ENCODE assay signal across 24 mouse cellular contexts in genomic region chr17:46388200-46388599, GRCm38 (mm10). TPM values are rescaled to one million over a fixed set of nuclear protein-coding genes. Genes with fewer than 3 reads are reported as not detected.
DNase-seq lines count a peak whose midpoint lies in the region; ATAC-seq and TF ChIP-seq lines count a peak whose summit lies in the region.
"Had no signal": no experiment of that assay in that cellular context is flagged by ENCODE, and none has a peak within 500 bp of the region (broad histone marks: within the 10 kb centered on the region; RNA-seq: fewer than 3 reads in every experiment).

No protein-coding gene starts in this region.

- no peak overlapping the region for H3K9ac ChIP-seq in hindbrain, postnatal 0 days (replicated peaks; ENCODE audit: low read length)
- H3K9ac ChIP-seq: embryonic facial prominence, embryonic 13.5 days; forebrain, embryonic 15.5 days; intestine, embryonic 15.5 days; kidney, embryonic 15.5 days; liver, embryonic 13.5 days; lung, embryonic 15.5 days had no signal

- H3K4me2 ChIP-seq in hindbrain, postnatal 0 days (ENCODE audit: low read depth, low read length) = no peak overlapping the region
- H3K4me2 ChIP-seq: embryonic facial prominence, embryonic 13.5 days; forebrain, embryonic 15.5 days; intestine, embryonic 15.5 days; kidney, embryonic 15.5 days; liver, embryonic 13.5 days; lung, embryonic 15.5 days had no signal

- no peaks in the 10 kb centered on the region for H3K9me3 ChIP-seq in hindbrain, postnatal 0 days (ENCODE audit: low read length)
- H3K9me3 ChIP-seq: embryonic facial prominence, embryonic 13.5 days; forebrain, embryonic 15.5 days; hindbrain, embryonic 10.5 days; intestine, embryonic 15.5 days; kidney, embryonic 15.5 days; liver, embryonic 13.5 days; lung, embryonic 15.5 days had no signal

- WGBS in hindbrain, postnatal 0 days = 79% methylated on average over 3 of the region's 3 CpGs

- no peaks in the 10 kb centered on the region for H3K27me3 ChIP-seq in hindbrain, postnatal 0 days (ENCODE audit: insufficient read depth, low read length)
- H3K27me3 ChIP-seq: embryonic facial prominence, embryonic 13.5 days; forebrain, embryonic 15.5 days; intestine, embryonic 15.5 days; kidney, embryonic 15.5 days; lung, embryonic 15.5 days had no signal

- H3K27ac ChIP-seq in hindbrain, postnatal 0 days = no peak overlapping the region
- H3K27ac ChIP-seq: embryonic facial prominence, embryonic 13.5 days; forebrain, embryonic 15.5 days; hindbrain, embryonic 10.5 days; intestine, embryonic 15.5 days; kidney, embryonic 15.5 days; liver, embryonic 13.5 days; lung, embryonic 15.5 days had no signal

- ATAC-seq in hindbrain, postnatal 0 days = no peak
- ATAC-seq: forebrain, embryonic 15.5 days; intestine, embryonic 15.5 days had no signal

- peaks cover 6% of the 10 kb centered on the region; the same call in 1 of the 2 replicates for H3K4me1 ChIP-seq in hindbrain, postnatal 0 days (ENCODE audit: insufficient read depth, low read length)

- H3K36me3 ChIP-seq in hindbrain, postnatal 0 days (ENCODE audit: insufficient read depth, low read length) = no peaks in the 10 kb centered on the region; the same call in 1 of the 2 replicates

- H3K4me3 ChIP-seq in hindbrain, postnatal 0 days (ENCODE audit: low read length) = no peak overlapping the region
- H3K4me3 ChIP-seq: embryonic facial prominence, embryonic 13.5 days; forebrain, embryonic 15.5 days; hindbrain, embryonic 10.5 days; intestine, embryonic 15.5 days; kidney, embryonic 15.5 days; liver, embryonic 13.5 days; lung, embryonic 15.5 days; myocyte had no signal

- DNase-seq in 416B (ENCODE audit: low read depth) (peak; percentile 57), A20 (ENCODE audit: low read depth, low spot score) (peak; percentile 75)
- DNase-seq in T-cell, adult 2 months (ENCODE audit: low spot score) = peak; percentile 23
- DNase-seq in spleen, adult 18-20 months = peak; percentile 24 to 32
- no peak for DNase-seq in layer of hippocampus, adult 9-11 months
- no peak for DNase-seq in right cerebral cortex, postnatal 10 days (ENCODE audit: low spot score in 2 of 2)
- DNase-seq in hindbrain, postnatal 0 days (ENCODE audit: low spot score) = no peak
- DNase-seq: adrenal gland, postnatal 10 days; cerebellum, adult 9-11 months; gastrocnemius, postnatal 25 days; kidney, postnatal 4 days; liver, embryonic 13.5 days; midbrain, embryonic 14.5 days had no signal

- no peak for TF ChIP-seq CTCF in hindbrain, postnatal 0 days (IDR thresholded peaks at IDR 0.05; ENCODE audit: low read depth)

RNA-seq across cellular contexts. Expression of gene Zfp318, which starts 4.7 kb away (rescaled TPM):
- 20.1 and 24.5 TPM in 2 replicates for total RNA-seq in hindbrain, postnatal 0 days (2014; rRNA removed)
- polyA plus RNA-seq in hindbrain, postnatal 0 days (2015; fragmentation: Nextera tagmentation; extraction: Ambion mirVana) = 22.9 and 23.2 TPM in 2 replicates

RNA-seq across cellular contexts. Expression of gene Crip3, which starts 40.5 kb away (rescaled TPM):
- total RNA-seq in hindbrain, postnatal 0 days (2014; rRNA removed) = 1.4 and 4.0 TPM in 2 replicates
- polyA plus RNA-seq in hindbrain, postnatal 0 days (2015; fragmentation: Nextera tagmentation; extraction: Ambion mirVana) = 1.6 and 1.7 TPM in 2 replicates
- total RNA-seq: megakaryocyte progenitor cell, adult 5-6 weeks had no signal
- polyA plus RNA-seq: limb, embryonic 11.5 days; liver, embryonic 13.5 days; myocyte had no signal

RNA-seq across cellular contexts. Expression of gene Slc22a7, which starts 50.1 kb away (rescaled TPM):
- total RNA-seq in hindbrain, postnatal 0 days (2014; rRNA removed) = not detected in 2 replicates
- polyA plus RNA-seq in hindbrain, postnatal 0 days (2015; fragmentation: Nextera tagmentation; extraction: Ambion mirVana) = 0.13 TPM in 1 of 2 replicates, not detected in the other
- total RNA-seq: gastrocnemius, postnatal 25 days; megakaryocyte progenitor cell, adult 5-6 weeks had no signal
- polyA plus RNA-seq: embryonic facial prominence, embryonic 13.5 days; heart, postnatal 0 days; hindbrain, embryonic 10.5 days; intestine, embryonic 15.5 days; kidney, embryonic 15.5 days; limb, embryonic 11.5 days; liver, embryonic 13.5 days; midbrain, embryonic 14.5 days; myocyte; stomach, embryonic 16.5 days had no signal

Comparison
In these comparisons a context has a peak if more than half of its experiments do, and no peak if none do; other contexts are left out.
1. DNase-seq: peak in 416B (single experiment), A20 (single experiment), T-cell, adult 2 months (single experiment) and spleen, adult 18-20 months (2 of 2); none in layer of hippocampus, adult 9-11 months (single experiment), right cerebral cortex, postnatal 10 days (0 of 2) and hindbrain, postnatal 0 days (single experiment).